ENCODE assay signal across 26 mouse cellular contexts in genomic region chr7:84026950-84027585, GRCm38 (mm10). TPM values are rescaled to one million over a fixed set of nuclear protein-coding genes. Genes with fewer than 3 reads are reported as not detected.
DNase-seq lines count a peak whose midpoint lies in the region; ATAC-seq and TF ChIP-seq lines count a peak whose summit lies in the region.
"Had no signal": no experiment of that assay in that cellular context is flagged by ENCODE, and none has a peak within 500 bp of the region (broad histone marks: within the 10 kb centered on the region; RNA-seq: fewer than 3 reads in every experiment).

No protein-coding gene starts in this region.

- no peaks in the 10 kb centered on the region for H3K36me3 ChIP-seq in forebrain, embryonic 12.5 days (replicated peaks)
- no peaks in the 10 kb centered on the region for H3K36me3 ChIP-seq in forebrain, embryonic 10.5 days (replicated peaks)
- no peaks in the 10 kb centered on the region for H3K36me3 ChIP-seq in forebrain, embryonic 15.5 days
- H3K36me3 ChIP-seq in forebrain, postnatal 0 days (ENCODE audit: insufficient read depth), result no peaks in the 10 kb centered on the region
- H3K36me3 ChIP-seq: embryonic facial prominence, embryonic 10.5 days; embryonic facial prominence, embryonic 12.5 days; G1E had no signal

- no peaks in the 10 kb centered on the region for H3K27me3 ChIP-seq in forebrain, embryonic 12.5 days
- H3K27me3 ChIP-seq in forebrain, embryonic 10.5 days (ENCODE audit: poor library complexity, severe bottlenecking), result no peaks in the 10 kb centered on the region
- no peaks in the 10 kb centered on the region for H3K27me3 ChIP-seq in forebrain, embryonic 15.5 days
- H3K27me3 ChIP-seq in forebrain, postnatal 0 days (ENCODE audit: insufficient read depth, low read length), result no peaks in the 10 kb centered on the region
- H3K27me3 ChIP-seq: embryonic facial prominence, embryonic 12.5 days; Patski had no signal

- H3K4me1 ChIP-seq in forebrain, embryonic 12.5 days, result no peaks in the 10 kb centered on the region
- H3K4me1 ChIP-seq in forebrain, embryonic 10.5 days, result no peaks in the 10 kb centered on the region
- H3K4me1 ChIP-seq in forebrain, embryonic 15.5 days, result peaks cover 17% of the 10 kb centered on the region
- H3K4me1 ChIP-seq in forebrain, postnatal 0 days (ENCODE audit: insufficient read depth), result no peaks in the 10 kb centered on the region
- H3K4me1 ChIP-seq: embryonic facial prominence, embryonic 10.5 days; embryonic facial prominence, embryonic 12.5 days had no signal

- H3K4me3 ChIP-seq in forebrain, embryonic 12.5 days (replicated peaks), result no peak overlapping the region
- no peak overlapping the region for H3K4me3 ChIP-seq in forebrain, embryonic 10.5 days
- H3K4me3 ChIP-seq in forebrain, embryonic 15.5 days, result no peak overlapping the region
- no peak overlapping the region for H3K4me3 ChIP-seq in forebrain, postnatal 0 days (ENCODE audit: low read depth, low read length)
- H3K4me3 ChIP-seq: embryonic facial prominence, embryonic 10.5 days; embryonic facial prominence, embryonic 12.5 days had no signal

- peak; percentile 60; the same call in 1 of the 2 replicates for ATAC-seq in forebrain, embryonic 12.5 days (ENCODE audit: low FRiP score)
- ATAC-seq in forebrain, embryonic 15.5 days (replicated peaks), result peak; percentile 49; the same call in 1 of the 2 replicates
- ATAC-seq in forebrain, postnatal 0 days, result peak; percentile 42; the same call in 1 of the 2 replicates
- ATAC-seq: activated CD4-positive, CD25-positive, alpha-beta regulatory T cell, adult 4 months; CD4-positive, CD25-positive, alpha-beta regulatory T cell, adult 4 months; Patski had no signal

- no peak for DNase-seq in forebrain, embryonic 10.5 days (ENCODE audit: extremely low spot score, low spot score)
- DNase-seq in brain, embryonic 14.5 days (ENCODE audit: low read depth), result peak; percentile 55
- no peak for DNase-seq in forebrain, postnatal 0 days
- no peak for DNase-seq in spleen, adult 12 weeks (ENCODE audit: low spot score)
- DNase-seq in thymus, adult 18-20 months, result no peak
- no peak for DNase-seq in heart, adult 9 months (ENCODE audit: low spot score in 2 of 2)
- DNase-seq: adrenal gland, adult 8-10 months; adrenal gland, postnatal 14 days; adrenal gland, postnatal 36 days; B cell, adult 2 months; cerebellum, adult 11 months; cerebellum, adult 18-20 months; cerebellum, adult 8-10 months; cerebellum, adult 9-11 months; cerebellum, postnatal 14 days; cerebellum, postnatal 36 days; embryo, embryonic 11 days had no signal

- no peaks in the 10 kb centered on the region for H3K9me3 ChIP-seq in forebrain, embryonic 12.5 days
- no peaks in the 10 kb centered on the region for H3K9me3 ChIP-seq in forebrain, embryonic 10.5 days
- no peaks in the 10 kb centered on the region for H3K9me3 ChIP-seq in forebrain, embryonic 15.5 days
- H3K9me3 ChIP-seq in forebrain, postnatal 0 days (ENCODE audit: low read length), result no peaks in the 10 kb centered on the region
- H3K9me3 ChIP-seq: embryonic facial prominence, embryonic 10.5 days; embryonic facial prominence, embryonic 12.5 days; G1E had no signal

- WGBS in forebrain, embryonic 12.5 days, result 62% methylated on average over 1 of the region's 1 CpGs
- WGBS in forebrain, embryonic 10.5 days, result 74% methylated on average over 1 of the region's 1 CpGs
- 61% methylated on average over 1 of the region's 1 CpGs for WGBS in forebrain, embryonic 15.5 days
- 56% methylated on average over 1 of the region's 1 CpGs for WGBS in forebrain, postnatal 0 days

- H3K4me2 ChIP-seq in forebrain, embryonic 12.5 days, result no peak overlapping the region
- no peak overlapping the region for H3K4me2 ChIP-seq in forebrain, embryonic 15.5 days (replicated peaks)
- no peak overlapping the region for H3K4me2 ChIP-seq in forebrain, postnatal 0 days (ENCODE audit: low read depth)
- H3K4me2 ChIP-seq: embryonic facial prominence, embryonic 12.5 days had no signal

- no peak for TF ChIP-seq CTCF in brain, embryonic 14.5 days (IDR thresholded peaks at IDR 0.05; ENCODE audit: borderline replicate concordance, extremely low read depth, insufficient read depth, insufficient read length)
- TF ChIP-seq CTCF in forebrain, postnatal 0 days (IDR thresholded peaks at IDR 0.05; ENCODE audit: low read depth), result no peak

- no peak overlapping the region for H3K27ac ChIP-seq in forebrain, embryonic 12.5 days
- no peak overlapping the region for H3K27ac ChIP-seq in forebrain, embryonic 10.5 days
- no peak overlapping the region for H3K27ac ChIP-seq in forebrain, embryonic 15.5 days (replicated peaks)
- no peak overlapping the region for H3K27ac ChIP-seq in forebrain, postnatal 0 days (ENCODE audit: low read depth, low read length)
- H3K27ac ChIP-seq: embryonic facial prominence, embryonic 10.5 days; embryonic facial prominence, embryonic 12.5 days had no signal

- TF ChIP-seq POLR2A in brain, embryonic 14.5 days (IDR thresholded peaks at IDR 0.05; ENCODE audit: borderline replicate concordance, extremely low read depth, insufficient read depth, insufficient read length, poor library complexity, severe bottlenecking), result no peak

- no peak overlapping the region for H3K9ac ChIP-seq in forebrain, embryonic 12.5 days
- no peak overlapping the region for H3K9ac ChIP-seq in forebrain, embryonic 15.5 days (replicated peaks)
- H3K9ac ChIP-seq in forebrain, postnatal 0 days, result no peak overlapping the region
- H3K9ac ChIP-seq: embryonic facial prominence, embryonic 12.5 days had no signal

RNA-seq across cellular contexts. Expression of gene Cemip, which starts 59.2 kb away (rescaled TPM):
- 0.63 and 0.69 TPM in 2 replicates for polyA plus RNA-seq in forebrain, embryonic 12.5 days (2016; fragmentation: Nextera tagmentation; extraction: Ambion mirVana)
- 0.12 and 0.14 TPM in 2 replicates for polyA plus RNA-seq in forebrain, embryonic 10.5 days (2016; fragmentation: Nextera tagmentation; extraction: Ambion mirVana)
- 1.0 and 2.2 TPM in 2 replicates for polyA plus RNA-seq in brain, embryonic 14.5 days (2012; rRNA removed)
- polyA plus RNA-seq in forebrain, embryonic 15.5 days (2015; fragmentation: Nextera tagmentation; extraction: Ambion mirVana), result 0.70 and 0.72 TPM in 2 replicates
- 4.4 and 5.5 TPM in 2 replicates for total RNA-seq in forebrain, postnatal 0 days (2014; rRNA removed)
- polyA plus RNA-seq in forebrain, postnatal 0 days (2015; fragmentation: Nextera tagmentation; extraction: Ambion mirVana), result 0.20 and 0.34 TPM in 2 replicates
- total RNA-seq: common myeloid progenitor, adult 5-6 weeks had no signal
- polyA plus RNA-seq: G1E had no signal
